9 mouse cellular contexts compared by ENCODE assay signal in the genomic region with DNA sequence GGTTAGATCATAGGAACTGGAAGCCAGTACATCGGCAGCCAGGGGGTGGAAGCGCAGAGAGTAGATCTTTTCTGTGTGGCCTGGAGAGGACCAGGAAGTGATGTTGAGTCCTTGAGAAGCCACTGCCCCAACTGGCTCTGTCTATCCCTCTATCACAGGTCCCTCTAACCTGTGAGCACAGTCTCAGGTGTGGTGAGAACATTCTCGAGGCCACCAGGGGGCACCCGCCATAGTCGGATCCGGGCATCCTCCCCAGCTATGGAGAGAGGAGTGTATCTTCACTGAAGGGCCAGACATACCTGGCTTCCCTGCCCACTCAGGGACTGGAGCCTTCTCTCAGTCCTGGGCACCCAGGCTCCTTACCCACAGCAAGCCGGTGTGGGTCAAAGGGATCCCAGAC. TPM values are rescaled to one million over a fixed set of nuclear protein-coding genes. Genes with fewer than 3 reads are reported as not detected.
DNase-seq lines count a peak whose midpoint lies in the region; ATAC-seq and TF ChIP-seq lines count a peak whose summit lies in the region.
"Had no signal": no experiment of that assay in that cellular context is flagged by ENCODE, and none has a peak within 500 bp of the region (broad histone marks: within the 10 kb centered on the region; RNA-seq: fewer than 3 reads in every experiment).

No protein-coding gene starts in this region.

- WGBS in heart, embryonic 11.5 days (ENCODE audit: insufficient replicate concordance): 45% methylated on average over 7 of the region's 7 CpGs
- 61% methylated on average over 7 of the region's 7 CpGs for WGBS in liver, postnatal 0 days (ENCODE audit: insufficient replicate concordance)

- H3K9ac ChIP-seq in heart, embryonic 11.5 days (ENCODE audit: low read depth, low read length): no peak overlapping the region
- H3K9ac ChIP-seq in liver, postnatal 0 days (replicated peaks): no peak overlapping the region

- no peak overlapping the region for H3K4me2 ChIP-seq in heart, embryonic 11.5 days
- H3K4me2 ChIP-seq in liver, postnatal 0 days (ENCODE audit: low read depth, low read length): no peak overlapping the region

- intact Hi-C loops in heart, postnatal 14 days (cut with DNase I): loop anchor here (5.0 to 10.0 kb wide), 3 partner anchors 160 to 513 kb away; partner anchors contain the start of genes Cdip1 and Sec14l5

- no peak overlapping the region for H3K27ac ChIP-seq in heart, embryonic 11.5 days (ENCODE audit: low read depth, low read length)
- no peak overlapping the region for H3K27ac ChIP-seq in liver, postnatal 0 days (ENCODE audit: low read depth)

- H3K27me3 ChIP-seq in heart, embryonic 11.5 days (ENCODE audit: control insufficient read depth, insufficient read depth, low read length): no peaks in the 10 kb centered on the region
- H3K27me3 ChIP-seq in liver, postnatal 0 days (ENCODE audit: insufficient read depth, low read length): no peaks in the 10 kb centered on the region

- no peak for DNase-seq in heart, adult 9 months (ENCODE audit: low spot score in 2 of 2)
- DNase-seq in ES-CJ7 (ENCODE audit: low read depth, low spot score): peak; percentile 66
- peak; percentile 40 to 51 for DNase-seq in heart, postnatal 14 days
- DNase-seq in liver, postnatal 0 days: peak; percentile 54
- DNase-seq in ovary, postnatal 14 days (ENCODE audit: low spot score): no peak
- no peak for DNase-seq in spleen, postnatal 14 days (ENCODE audit: low spot score in 2 of 2)

- H3K36me3 ChIP-seq in heart, embryonic 11.5 days (ENCODE audit: control insufficient read depth, insufficient read depth, low read length): 0 out of 2 replicates have a peak, but pooled peaks cover 3% of the 10 kb centered on the region
- H3K36me3 ChIP-seq in liver, postnatal 0 days (replicated peaks; ENCODE audit: insufficient read depth, low read length): peaks cover 65% of the 10 kb centered on the region

- peak; percentile 39; the same call in 1 of the 2 replicates for ATAC-seq in heart, embryonic 11.5 days (replicated peaks; ENCODE audit: insufficient number of reproducible peaks, low FRiP score, low TSS enrichment)
- peak; percentile 49; the same call in 1 of the 2 replicates for ATAC-seq in liver, postnatal 0 days
- ATAC-seq in erythroid progenitor cell, adult 5-6 weeks (replicated peaks; ENCODE audit: low FRiP score, poor library complexity, severe bottlenecking): no peak

- no peak for TF ChIP-seq EP300 in liver, postnatal 0 days (IDR thresholded peaks at IDR 0.05; ENCODE audit: low read depth)

- H3K4me3 ChIP-seq in heart, embryonic 11.5 days (ENCODE audit: low read depth, low read length): no peak overlapping the region
- H3K4me3 ChIP-seq in liver, postnatal 0 days (ENCODE audit: low read depth, low read length): no peak overlapping the region

- TF ChIP-seq CTCF in liver, postnatal 0 days (IDR thresholded peaks at IDR 0.05; ENCODE audit: low read depth): peak; percentile 52

- no peaks in the 10 kb centered on the region for H3K9me3 ChIP-seq in heart, embryonic 11.5 days (replicated peaks; ENCODE audit: control insufficient read depth, low read length)
- no peaks in the 10 kb centered on the region for H3K9me3 ChIP-seq in liver, postnatal 0 days (ENCODE audit: low read length)

- peaks cover 16% of the 10 kb centered on the region for H3K4me1 ChIP-seq in heart, embryonic 11.5 days (ENCODE audit: control insufficient read depth, insufficient read depth, low read length)
- no peaks in the 10 kb centered on the region for H3K4me1 ChIP-seq in liver, postnatal 0 days (ENCODE audit: insufficient read depth)

RNA-seq across cellular contexts. Expression of gene Pam16, which starts 7.3 kb away (rescaled TPM):
- 119 and 134 TPM in 2 replicates for polyA plus RNA-seq in heart, embryonic 11.5 days (2014; fragmentation: Nextera tagmentation; extraction: Ambion mirVana)
- total RNA-seq in heart, postnatal 14 days (2021): 100 to 1,000 TPM; 119 to 137 TPM
- 59.7 and 66.3 TPM in 2 replicates for polyA plus RNA-seq in liver, postnatal 0 days (2015; fragmentation: Nextera tagmentation; extraction: Ambion mirVana)
- total RNA-seq in erythroid progenitor cell, adult 5-6 weeks (2015; ENCODE audit: low replicate concordance): 9.4 and 16.8 TPM in 2 replicates
- 3.9 and 9.6 TPM in 2 replicates for total RNA-seq in erythroid progenitor cell, adult 5-6 weeks (2017; ENCODE audit: low replicate concordance)

RNA-seq across cellular contexts. Expression of gene Vasn, which starts 7.7 kb away (rescaled TPM):
- 9.5 and 10.6 TPM in 2 replicates for polyA plus RNA-seq in heart, embryonic 11.5 days (2014; fragmentation: Nextera tagmentation; extraction: Ambion mirVana)
- 10 to 100 TPM; 12.1 to 14.7 TPM for total RNA-seq in heart, postnatal 14 days (2021)
- polyA plus RNA-seq in liver, postnatal 0 days (2015; fragmentation: Nextera tagmentation; extraction: Ambion mirVana): 1.6 and 1.9 TPM in 2 replicates
- not detected in 2 replicates for total RNA-seq in erythroid progenitor cell, adult 5-6 weeks (2015; ENCODE audit: low replicate concordance)
- not detected in 2 replicates for total RNA-seq in erythroid progenitor cell, adult 5-6 weeks (2017; ENCODE audit: low replicate concordance)

RNA-seq across cellular contexts. Expression of gene Dnaja3, which starts 7.7 kb away (rescaled TPM):
- polyA plus RNA-seq in heart, embryonic 11.5 days (2014; fragmentation: Nextera tagmentation; extraction: Ambion mirVana): 63.6 and 72.6 TPM in 2 replicates
- 100 to 1,000 TPM; 121 to 123 TPM for total RNA-seq in heart, postnatal 14 days (2021)
- 66.0 and 70.5 TPM in 2 replicates for polyA plus RNA-seq in liver, postnatal 0 days (2015; fragmentation: Nextera tagmentation; extraction: Ambion mirVana)
- 10.1 and 12.6 TPM in 2 replicates for total RNA-seq in erythroid progenitor cell, adult 5-6 weeks (2015; ENCODE audit: low replicate concordance)
- total RNA-seq in erythroid progenitor cell, adult 5-6 weeks (2017; ENCODE audit: low replicate concordance): 10.9 and 14.3 TPM in 2 replicates

RNA-seq across cellular contexts. Expression of gene Glis2, which starts 37.5 kb away (rescaled TPM):
- polyA plus RNA-seq in heart, embryonic 11.5 days (2014; fragmentation: Nextera tagmentation; extraction: Ambion mirVana): 19.3 and 23.3 TPM in 2 replicates
- 10 to 100 TPM; 20.8 to 23.0 TPM for total RNA-seq in heart, postnatal 14 days (2021)
- 1.7 and 1.9 TPM in 2 replicates for polyA plus RNA-seq in liver, postnatal 0 days (2015; fragmentation: Nextera tagmentation; extraction: Ambion mirVana)
- total RNA-seq in erythroid progenitor cell, adult 5-6 weeks (2015; ENCODE audit: low replicate concordance): not detected in 2 replicates
- total RNA-seq in erythroid progenitor cell, adult 5-6 weeks (2017; ENCODE audit: low replicate concordance): not detected in 2 replicates
- total RNA-seq: neutrophil, adult 5-6 weeks had no signal

RNA-seq across cellular contexts. Expression of gene Coro7, which starts 47.5 kb away (rescaled TPM):
- polyA plus RNA-seq in heart, embryonic 11.5 days (2014; fragmentation: Nextera tagmentation; extraction: Ambion mirVana): 12.1 and 12.4 TPM in 2 replicates
- 10 to 100 TPM; 20.6 to 20.7 TPM for total RNA-seq in heart, postnatal 14 days (2021)
- 6.8 and 10.3 TPM in 2 replicates for polyA plus RNA-seq in liver, postnatal 0 days (2015; fragmentation: Nextera tagmentation; extraction: Ambion mirVana)
- total RNA-seq in erythroid progenitor cell, adult 5-6 weeks (2015; ENCODE audit: low replicate concordance): 19.8 and 36.5 TPM in 2 replicates
- total RNA-seq in erythroid progenitor cell, adult 5-6 weeks (2017; ENCODE audit: low replicate concordance): 7.3 and 14.8 TPM in 2 replicates

Comparison
In these comparisons a context has a peak if more than half of its experiments do, and no peak if none do; other contexts are left out.
1. DNase-seq: peak in ES-CJ7 (single experiment), heart, postnatal 14 days (2 of 2) and liver, postnatal 0 days (single experiment); none in heart, adult 9 months (0 of 2), ovary, postnatal 14 days (single experiment) and spleen, postnatal 14 days (0 of 2).
2. RNA of gene Pam16, which starts 7.3 kb away (total RNA-seq): 119 to 137 TPM in heart, postnatal 14 days; 3.9 to 16.8 TPM in erythroid progenitor cell, adult 5-6 weeks; every median in the first group is over 4 times any median in the second.
3. RNA of gene Vasn, which starts 7.7 kb away (total RNA-seq): 12.1 to 14.7 TPM in heart, postnatal 14 days; not detected in erythroid progenitor cell, adult 5-6 weeks; every median in the first group is over 10 times any median in the second.
4. RNA of gene Dnaja3, which starts 7.7 kb away (total RNA-seq): 121 to 123 TPM in heart, postnatal 14 days; 10.1 to 14.3 TPM in erythroid progenitor cell, adult 5-6 weeks; every median in the first group is over 4 times any median in the second.